Mouse (Mus musculus) right cerebral cortex, adult 2 months (tissue): ENCODE measurements at regions not wholly inside any gene's neighbourhood (a gene's known extent, or its start where the extent isn't known, plus 50 kb on each side); places are given as distances from the start of the nearest gene placed in this dataset.

ENCODE experiments used
- DNase-seq, 2 experiments: peaks; one replicate each; pipeline ENCODE4 v3.0.0; 2021 to 2022; ENCODE audit warnings: low spot score in 2 of 2

DNA sequence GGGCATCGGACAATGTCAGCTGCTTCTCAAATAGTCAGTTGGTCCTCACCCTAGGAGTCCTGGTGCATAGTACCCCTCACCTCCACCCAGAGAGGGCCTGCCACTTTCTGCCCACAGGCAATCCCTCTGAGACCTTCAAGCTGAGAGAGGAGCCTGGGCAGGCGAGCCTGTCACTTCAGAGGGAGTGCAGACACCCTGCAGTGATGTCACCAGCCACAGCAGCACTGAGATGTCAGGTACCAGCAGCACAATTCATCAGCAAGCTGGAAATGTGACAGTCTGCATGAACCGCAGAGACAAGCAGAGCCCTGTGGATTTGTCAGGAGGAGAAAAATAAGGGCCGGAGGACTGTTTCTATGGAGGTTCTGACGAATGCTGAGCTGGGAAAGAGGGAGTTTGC lies 324.3 kb downstream of the Qk start:
- no peak for DNase-seq

DNA sequence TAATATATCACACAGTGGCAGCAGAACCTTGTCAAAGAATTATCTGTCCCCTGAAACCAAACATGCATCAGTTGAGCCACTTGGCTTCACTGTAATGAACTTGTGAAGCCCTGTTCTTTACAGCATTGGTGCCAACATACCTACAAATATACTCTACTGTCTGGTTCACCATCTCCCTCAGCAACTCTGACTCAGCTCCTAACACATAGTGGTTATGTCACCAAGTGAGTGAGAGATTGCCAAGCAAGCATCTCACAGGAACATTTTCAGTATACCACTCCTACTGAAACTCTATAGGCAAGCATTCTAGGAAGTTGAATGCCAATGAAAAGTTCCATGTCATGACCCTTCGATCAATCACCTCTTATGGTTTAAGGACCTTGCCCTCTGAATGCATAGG lies 321.2 kb upstream of the Pabpc6 start:
- no peak for DNase-seq

DNA sequence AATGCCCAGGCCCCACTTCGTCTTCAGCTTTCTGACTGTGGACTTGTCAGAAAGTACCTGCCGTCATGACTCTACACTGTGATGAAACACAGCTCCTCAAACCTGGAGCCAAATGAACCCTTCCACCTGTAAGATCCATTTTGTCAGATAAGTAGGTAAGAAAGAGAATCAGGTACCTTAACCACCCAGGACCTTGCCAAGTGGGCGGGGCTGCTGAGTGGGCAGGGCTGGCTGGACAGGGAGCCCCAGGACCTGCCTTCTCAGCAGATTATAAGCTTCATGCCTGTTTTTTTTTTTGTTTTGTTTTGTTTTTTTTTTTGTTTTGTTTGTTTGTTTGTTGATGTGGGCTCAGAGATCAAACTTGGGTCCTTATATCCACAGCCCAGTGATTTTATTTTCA lies 311.8 kb upstream of the Pabpc6 start:
- no peak for DNase-seq

DNA sequence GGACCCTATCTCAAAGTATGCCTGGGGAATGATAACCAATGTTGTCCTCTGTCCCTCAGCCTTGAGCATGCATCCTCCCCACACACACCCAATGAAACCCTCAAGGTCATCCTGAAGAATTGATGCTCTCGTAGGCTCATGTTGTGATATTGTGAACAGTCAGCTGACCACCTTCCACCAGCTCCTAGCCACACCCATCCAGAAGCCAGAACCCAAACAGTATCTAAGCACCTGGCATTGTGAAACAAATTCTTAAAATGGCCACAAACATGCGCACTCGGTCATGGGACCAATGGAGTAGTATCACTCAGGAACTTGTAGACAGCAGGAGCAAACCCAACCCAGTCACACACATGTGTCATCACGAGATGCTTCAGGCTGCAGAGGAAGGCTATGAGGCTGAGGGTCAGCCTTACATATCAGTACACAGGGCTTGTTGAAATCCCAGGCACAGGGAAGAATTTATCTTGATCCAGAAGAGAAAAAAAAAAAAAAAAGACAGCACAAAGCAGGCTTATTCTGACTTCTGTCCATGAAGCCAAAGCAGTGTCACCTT lies 307.4 kb upstream of the Pabpc6 start:
- no peak for DNase-seq

DNA sequence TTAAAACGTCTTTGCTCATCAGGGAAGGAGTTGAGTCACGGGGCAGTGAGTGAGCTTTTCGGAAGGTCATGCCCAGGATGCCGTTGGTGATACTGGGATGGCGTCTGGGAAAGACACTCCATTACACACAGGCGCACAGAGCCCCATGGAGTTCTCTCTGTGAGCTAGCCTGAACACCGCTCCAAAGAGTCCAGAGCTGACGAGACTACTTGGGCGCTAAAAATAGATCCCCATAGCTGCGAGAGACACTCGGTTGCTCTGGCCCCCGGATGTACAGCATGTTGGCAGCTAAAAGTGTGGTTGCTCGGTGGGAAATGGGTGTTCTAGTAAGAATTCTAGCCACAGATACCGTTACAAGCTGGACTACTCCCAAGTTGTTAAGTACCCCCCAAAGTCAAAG lies 306.5 kb upstream of the Pabpc6 start:
- DNase-seq = no peak

DNA sequence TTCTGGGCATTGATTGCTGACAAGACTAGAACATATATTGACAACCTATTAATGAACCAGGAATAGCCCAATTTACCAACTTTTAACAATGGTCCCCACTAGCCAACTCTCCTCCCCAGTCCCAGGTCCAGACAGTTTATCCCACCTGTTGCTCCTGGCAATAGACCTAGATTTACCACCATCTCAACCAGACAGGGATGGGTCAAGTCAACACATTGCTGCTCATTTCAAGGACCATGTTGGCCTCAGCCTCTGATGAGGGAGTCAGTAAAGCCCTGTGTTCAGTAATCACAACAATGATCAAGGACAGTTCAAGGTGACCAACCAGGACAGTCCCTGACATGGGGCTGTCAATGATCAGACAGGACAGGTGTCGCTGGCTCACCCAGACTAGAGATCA lies 305.6 kb upstream of the Pabpc6 start:
- DNase-seq = no peak

DNA sequence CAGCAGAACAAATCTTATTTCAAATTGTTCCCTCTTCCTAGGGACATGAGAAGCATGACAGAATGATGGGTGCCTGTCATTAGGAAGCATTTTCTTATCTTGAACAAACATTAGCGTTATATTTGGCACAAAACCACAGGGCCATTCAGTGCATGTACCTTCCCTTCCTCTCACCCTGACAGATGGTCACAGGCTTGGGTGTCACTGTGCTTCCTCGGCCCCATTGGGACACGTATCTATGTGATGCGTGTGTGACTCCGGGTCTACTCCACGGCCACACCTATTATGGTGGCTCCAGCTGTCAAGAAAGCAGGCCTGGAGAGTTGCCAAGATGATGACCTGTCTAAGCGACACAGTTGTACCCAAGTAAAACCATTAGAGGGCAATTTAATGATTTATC lies 298.5 kb upstream of the Pabpc6 start:
- no peak for DNase-seq

DNA sequence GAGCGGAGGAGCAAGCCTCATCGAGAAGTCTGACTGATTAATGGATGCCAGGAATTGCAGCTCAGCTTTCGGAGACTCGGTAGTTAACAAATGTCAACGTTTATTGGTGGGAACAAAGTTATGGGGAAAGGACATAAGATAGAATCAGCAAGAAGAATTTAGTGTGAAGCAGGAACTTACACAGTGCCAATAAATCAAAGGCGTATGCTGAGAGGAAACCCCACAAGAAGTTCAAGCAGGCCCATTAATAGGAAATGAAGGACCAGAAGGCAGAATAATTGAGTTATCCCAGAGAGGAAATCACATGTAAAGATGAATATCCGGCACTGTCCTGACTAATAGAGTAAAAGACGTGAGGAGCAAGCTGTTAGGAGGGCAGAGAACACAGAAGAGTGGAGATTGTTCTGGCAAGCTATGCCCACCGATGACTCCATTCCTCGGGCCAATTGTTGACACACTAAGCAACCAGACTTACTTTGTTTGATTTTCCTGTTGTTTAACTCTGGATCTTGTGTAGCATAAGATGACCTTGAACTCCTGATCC lies 293.4 kb upstream of the Pabpc6 start:
- DNase-seq = no peak

DNA sequence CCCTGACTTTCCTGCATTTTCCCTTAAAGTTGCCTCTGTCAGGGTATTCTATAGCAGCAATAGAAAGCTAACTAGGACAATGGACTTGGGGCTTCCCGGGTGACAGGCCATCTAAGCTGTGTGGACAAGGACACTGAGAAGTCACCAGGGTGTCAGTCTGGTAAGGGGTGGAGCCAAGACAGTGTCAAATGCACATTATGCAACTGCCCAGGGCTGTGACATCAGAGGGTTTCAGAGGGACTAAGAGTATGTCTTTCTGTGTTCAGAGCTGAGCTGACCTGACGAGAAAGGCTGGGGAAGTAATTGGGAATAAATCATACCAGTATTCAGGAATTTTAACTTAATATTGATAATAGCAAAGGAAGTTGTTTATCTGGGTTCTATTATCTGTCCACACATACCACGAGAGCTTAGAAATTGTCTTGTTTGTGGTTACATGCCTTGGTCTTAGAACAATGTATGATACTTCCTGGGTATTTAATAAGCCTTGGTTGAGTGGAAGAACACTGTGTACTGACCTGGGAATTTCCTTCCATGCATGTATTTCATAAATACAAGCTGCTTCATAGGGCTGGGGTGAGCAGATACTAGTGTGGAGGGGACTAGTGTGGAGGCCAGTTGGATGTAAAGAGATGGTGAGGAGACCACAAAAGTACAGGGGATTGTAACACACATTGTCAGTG lies 279.6 kb upstream of the Pabpc6 start:
- DNase-seq = no peak

- no peak for DNase-seq
Measured at GRCm38 (mm10) chr17:9947609-9948008, 278.1 kb upstream of the Pabpc6 start.

- no peak for DNase-seq
Measured at GRCm38 (mm10) chr17:9944513-9944912, 275.0 kb upstream of the Pabpc6 start.

DNA sequence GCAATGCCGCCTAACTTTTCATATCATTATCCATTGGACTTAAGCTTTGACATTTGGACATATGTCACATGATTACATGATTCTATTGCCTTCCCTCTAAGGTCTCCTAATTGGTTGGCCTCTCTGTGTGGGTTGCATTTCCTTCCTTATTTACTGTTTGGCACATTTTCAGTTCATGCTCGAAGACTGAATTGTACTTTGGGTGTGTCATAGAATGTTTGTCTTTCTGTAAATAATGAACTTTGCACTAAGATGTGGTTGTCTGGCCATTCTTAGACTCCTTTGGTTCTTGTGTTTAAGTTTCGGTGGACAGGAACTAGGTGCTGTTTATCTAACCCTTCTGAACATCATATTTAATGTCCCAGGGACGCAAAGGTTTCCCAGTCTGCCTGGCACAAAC lies 272.7 kb upstream of the Pabpc6 start:
- no peak for DNase-seq

DNA sequence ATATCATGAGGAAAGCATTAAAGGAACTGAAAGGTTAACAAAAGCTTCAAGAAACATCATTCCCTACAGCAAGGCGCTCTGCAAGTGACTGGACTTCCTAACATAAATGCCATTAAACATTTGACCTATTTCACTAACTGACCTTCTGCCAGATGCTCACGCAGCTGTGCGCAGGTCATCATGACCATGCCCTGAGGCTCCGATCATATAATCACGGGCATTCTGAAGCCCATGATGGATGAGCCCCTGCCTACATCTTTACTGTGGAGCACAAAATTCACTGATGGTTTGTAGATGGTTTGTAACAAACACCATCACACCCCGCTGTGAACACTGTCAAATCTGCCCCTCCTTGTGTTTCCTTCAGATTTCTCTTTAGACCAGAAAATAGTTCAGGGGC lies 270.1 kb upstream of the Pabpc6 start:
- DNase-seq = no peak

GRCm38 (mm10) chr17:9938426-9938825 lies 268.9 kb upstream of the Pabpc6 start:
- no peak for DNase-seq

GRCm38 (mm10) chr17:9937211-9937610 lies 267.7 kb upstream of the Pabpc6 start:
- DNase-seq = no peak

GRCm38 (mm10) chr17:9932186-9932585 lies 262.7 kb upstream of the Pabpc6 start:
- DNase-seq = no peak

DNA sequence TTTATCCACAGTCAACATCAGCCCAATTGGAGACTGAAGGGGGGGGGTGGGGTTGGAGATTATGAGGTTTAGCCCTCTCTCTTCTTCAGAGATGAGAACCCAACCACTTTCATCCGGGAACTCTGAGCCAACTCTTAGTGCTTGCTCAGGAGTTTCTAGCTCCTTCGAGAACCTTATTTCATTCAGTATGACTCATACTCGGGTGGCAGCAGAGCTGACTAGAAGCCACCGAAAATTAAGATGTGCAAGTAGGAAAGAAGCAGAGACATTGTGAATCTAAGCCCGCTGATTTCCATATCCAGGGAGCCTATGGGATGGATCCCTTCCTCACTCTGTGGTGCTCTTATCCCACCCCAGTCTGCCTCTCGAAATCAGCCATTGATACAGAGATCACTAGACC lies 262.0 kb upstream of the Pabpc6 start:
- DNase-seq = peak in 1 of 2 experiments; percentile 19

DNA sequence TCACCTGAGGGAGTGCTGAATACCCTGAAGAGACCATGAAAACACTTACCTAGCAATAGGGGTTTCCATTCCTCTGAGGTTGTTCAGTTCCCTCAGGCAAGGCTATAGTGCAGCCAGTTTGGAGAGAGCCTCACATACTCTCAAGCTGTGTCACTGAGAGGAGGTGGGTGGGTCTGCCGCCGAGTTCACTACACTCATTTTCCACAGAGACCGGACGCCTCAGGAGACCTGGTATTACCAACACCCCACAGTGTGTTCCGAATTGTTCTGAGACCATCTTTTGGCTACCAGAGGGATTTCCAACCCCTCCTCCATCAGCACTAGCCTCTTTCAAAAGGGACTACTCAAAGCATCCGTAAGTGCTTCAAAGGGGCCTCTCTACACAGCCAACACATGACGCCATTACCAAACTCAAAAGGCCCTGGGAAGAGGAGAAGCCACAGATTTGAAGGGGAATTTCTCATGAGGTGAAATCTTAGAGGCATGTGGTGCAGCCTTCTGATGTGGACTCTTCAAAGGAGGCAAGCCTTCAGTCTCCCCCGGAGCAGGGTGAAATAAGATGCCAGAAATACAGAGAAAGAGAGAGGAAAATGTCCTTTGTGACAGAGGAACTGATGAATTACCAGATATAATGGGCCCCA lies 260.1 kb upstream of the Pabpc6 start:
- DNase-seq = no peak

GRCm38 (mm10) chr17:9927724-9928123 lies 258.2 kb upstream of the Pabpc6 start:
- DNase-seq = no peak

DNA sequence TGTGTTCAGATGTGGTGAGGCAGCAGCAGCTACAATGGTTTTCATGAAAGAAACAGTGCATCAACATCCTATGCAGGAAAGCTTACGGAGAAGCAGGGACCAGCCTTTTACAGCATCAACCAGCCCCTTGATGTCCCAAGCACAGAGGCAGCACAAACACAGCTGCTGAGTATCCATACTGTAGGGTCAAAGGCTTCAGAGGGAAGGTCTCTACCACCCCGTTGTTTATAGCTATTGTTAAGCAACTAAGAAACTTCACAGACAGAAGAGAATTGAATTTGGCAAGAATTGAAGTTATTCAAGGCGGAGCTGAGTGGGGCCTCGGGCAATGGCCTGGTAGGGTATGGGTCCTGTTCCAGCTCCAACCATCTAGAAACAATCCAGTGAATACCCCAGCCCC lies 256.8 kb upstream of the Pabpc6 start:
- DNase-seq = no peak

- DNase-seq = no peak
Measured at GRCm38 (mm10) chr17:9921326-9921725, 251.8 kb upstream of the Pabpc6 start.

GRCm38 (mm10) chr17:9917031-9917430 lies 247.5 kb upstream of the Pabpc6 start:
- DNase-seq = no peak

- DNase-seq = no peak
Measured at GRCm38 (mm10) chr17:9910856-9911255, 241.3 kb upstream of the Pabpc6 start.
